Mouse (Mus musculus) heart, postnatal 25 days (tissue): ENCODE data around the gene Ccdc3. TPM values are rescaled to one million over a fixed set of nuclear protein-coding genes. Genes with fewer than 3 reads are reported as not detected.
"Not testable (repeated sequence)": the region's sequence is repeated elsewhere in the genome, so short reads cannot be mapped to it uniquely, and the experiment has no call there.

ENCODE experiments used
- DNase-seq: peaks from one replicate; pipeline ENCODE4 v3.0.0; 2022; ENCODE audit warnings: low spot score
- intact Hi-C: fragments of 180-260 bp; cut with DNase I; formaldehyde crosslinking; loops from one replicate; pipeline ENCODE4 v1.15.1; 2025
- total RNA-seq, 2 experiments: library from RNA; stranded (reverse); gene quantifications; 2 replicates each; pipeline ENCODE4 v1.2.3; 2021

The Ccdc3 gene
- total RNA-seq, 2 experiments from 2014 or later, result 2.9 to 4.5 TPM

DNA sequence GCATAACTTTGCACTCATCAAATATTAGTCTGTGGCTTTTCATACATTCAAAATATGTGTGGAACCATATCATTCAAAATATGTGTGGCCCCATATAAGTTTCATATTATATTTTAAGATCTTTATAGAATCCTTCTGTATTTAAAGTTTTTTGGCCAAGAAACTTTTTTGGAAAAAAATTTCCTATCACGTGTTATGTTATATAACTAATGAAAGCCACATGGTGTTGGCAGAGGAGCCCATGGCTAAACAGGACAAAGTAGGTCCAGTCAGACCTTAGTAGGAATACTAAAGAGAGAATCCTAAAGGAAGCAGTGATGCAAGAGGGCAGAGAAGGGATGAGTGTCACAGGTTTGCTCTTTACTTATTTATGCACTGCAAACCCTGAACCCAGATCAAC, 65.6 kb downstream of the Ccdc3 start:
- intact Hi-C loops, result no loop called here
- DNase-seq, result no peak

DNA sequence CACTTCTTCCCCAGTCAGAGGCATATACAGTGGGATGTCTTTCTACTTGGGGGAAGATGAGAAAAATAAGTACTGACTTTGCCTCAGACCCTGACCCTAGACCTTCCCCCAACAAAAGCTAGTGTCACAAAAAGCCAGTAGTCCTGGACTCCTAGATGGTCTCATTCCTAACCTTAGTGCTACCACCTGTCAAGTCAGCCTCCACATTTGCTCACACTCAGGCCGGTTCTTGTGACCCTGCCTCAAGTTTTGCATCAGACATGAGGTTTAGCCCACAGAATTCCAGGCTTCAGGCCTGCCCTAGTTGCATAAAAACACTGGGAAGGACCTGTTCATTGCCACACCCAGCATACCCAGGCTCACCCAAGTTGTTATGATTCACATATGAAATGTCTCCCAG, 67.4 kb downstream of the Ccdc3 start:
- intact Hi-C loops, result no loop called here
- no peak for DNase-seq

DNA sequence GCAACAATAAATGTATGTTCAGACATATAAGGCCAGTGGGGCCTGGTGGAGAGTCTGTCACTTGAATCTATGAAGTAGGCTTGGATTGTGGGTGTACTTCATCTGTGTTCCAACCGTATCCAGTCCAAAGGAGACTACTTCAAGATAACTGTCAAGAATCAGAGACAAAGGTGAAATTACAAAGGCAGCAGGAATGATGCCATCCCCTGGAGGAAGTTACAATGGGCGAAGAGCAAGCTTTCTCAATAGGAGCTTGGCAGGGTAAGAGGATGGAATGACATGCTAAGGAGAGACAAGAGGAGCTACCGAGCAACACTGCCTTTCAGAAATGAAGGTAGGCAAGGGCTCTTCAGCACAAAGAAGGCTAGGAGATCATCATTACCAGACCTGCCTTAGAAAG, 69.1 kb downstream of the Ccdc3 start:
- intact Hi-C loops, result no loop called here
- no peak for DNase-seq

GRCm38 (mm10) chr2:5214581-5214980, 77.0 kb downstream of the Ccdc3 start:
- no peak for DNase-seq
- intact Hi-C loops, result no loop called here

DNA sequence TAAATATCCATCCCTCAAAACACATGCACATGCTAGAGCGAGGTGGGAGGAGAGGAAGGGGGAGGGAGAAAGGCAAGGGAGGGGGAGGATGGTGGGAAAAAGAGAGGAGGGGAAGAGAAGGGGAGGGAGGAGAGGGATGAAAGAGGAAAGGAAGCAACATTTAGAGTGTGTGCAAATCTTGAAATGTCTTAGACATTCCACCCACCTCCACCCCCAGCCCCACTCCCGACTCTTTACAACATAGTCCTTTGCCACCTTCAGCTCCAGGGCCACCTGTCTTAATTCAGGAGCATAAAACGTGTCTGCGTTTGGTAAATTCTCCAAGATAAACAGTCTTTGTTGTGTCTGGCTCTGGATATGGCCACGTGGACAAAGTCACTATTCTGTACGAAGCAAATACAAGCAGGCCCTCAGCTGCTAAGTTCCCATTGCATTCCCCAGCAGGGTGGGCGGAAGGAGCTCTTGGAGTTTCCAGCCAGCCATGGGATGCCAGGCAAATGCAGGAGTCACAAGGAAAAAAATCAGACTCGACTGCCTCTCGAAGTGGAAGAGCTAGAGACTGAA, 77.8 kb downstream of the Ccdc3 start:
- intact Hi-C loops, result no loop called here

DNA sequence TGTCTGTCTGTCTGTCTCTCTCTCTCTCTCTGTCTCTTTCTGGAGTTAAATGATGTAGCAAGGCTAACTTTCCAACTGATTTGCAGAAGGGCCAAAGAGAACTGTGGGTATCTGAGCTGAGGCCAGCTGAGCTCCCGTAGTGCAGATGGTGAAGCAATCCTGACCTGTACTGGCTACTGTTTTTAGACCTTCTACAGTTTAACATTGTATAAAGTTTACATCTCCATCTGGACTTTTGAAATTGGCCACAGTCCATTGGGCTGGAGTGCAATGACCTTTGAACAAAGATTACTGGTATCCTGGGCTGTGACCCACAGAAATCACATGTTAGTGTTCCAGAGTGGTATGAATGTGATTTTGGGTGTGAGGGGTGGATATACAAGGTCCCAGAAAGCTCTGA, 81.6 kb downstream of the Ccdc3 start:
- no peak for DNase-seq
- intact Hi-C loops, result no loop called here

More for the DNA sequence above, 77.8 kb downstream of the Ccdc3 start:
- no peak for DNase-seq

- no peak for DNase-seq
- intact Hi-C loops, result no loop called here
These were observed 82.3 kb downstream of the Ccdc3 start for GRCm38 (mm10) chr2:5219847-5220375.

GRCm38 (mm10) chr2:5222571-5222970, 85.0 kb downstream of the Ccdc3 start:
- no peak for DNase-seq
- intact Hi-C loops, result no loop called here

DNA sequence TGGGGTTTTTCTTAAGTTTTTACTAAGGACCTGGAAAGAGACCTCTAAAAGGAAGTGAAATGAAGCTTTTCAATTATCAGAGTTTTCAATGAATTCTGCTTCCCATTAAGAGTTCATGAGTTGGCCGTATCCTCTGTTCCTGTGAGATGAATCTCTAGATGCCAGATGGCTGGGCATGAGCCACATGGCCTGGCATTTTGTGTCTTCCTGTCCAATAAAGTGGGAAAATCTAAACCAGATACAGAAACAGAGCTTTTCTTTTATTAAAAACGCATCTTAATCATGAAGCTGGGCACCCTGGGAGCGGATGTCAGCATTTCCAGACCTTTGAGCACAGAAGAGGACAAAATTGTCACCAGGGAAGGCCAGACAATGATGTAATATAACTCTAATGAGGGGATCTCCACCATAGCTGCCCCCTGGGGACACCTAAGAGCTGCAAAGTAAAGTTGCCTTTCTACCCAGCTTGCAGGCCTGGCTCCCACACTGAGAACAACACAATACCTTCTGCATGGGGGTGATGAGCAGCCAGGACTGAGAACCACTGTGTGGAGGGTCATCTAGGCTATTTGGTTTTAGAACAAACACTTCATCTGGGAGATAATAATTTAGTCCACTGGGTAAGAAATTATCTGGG, 99.4 kb downstream of the Ccdc3 start:
- intact Hi-C loops, result no loop called here
- DNase-seq, result no peak

DNA sequence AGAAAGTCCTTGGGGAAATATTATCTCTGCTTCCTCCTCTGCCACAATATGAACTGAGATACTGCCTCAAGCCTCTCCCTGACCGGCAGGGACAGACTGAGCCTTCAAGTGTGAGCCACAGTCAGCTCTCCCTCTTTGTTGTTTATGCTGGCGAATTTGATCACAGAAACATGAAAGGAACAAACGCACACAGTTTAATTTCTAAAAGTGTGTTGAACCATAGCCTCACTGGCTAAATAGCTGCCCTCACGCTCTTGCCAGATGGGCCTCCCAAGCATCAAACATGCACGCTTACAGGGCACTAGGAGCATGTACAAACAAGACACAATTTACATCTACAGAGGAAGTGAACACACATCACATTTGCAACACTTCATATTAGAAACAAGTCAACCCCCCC, 100.3 kb downstream of the Ccdc3 start:
- intact Hi-C loops, result no loop called here
- DNase-seq, result no peak

- DNase-seq, result no peak
- intact Hi-C loops, result no loop called here
These were observed 101.9 kb downstream of the Ccdc3 start for GRCm38 (mm10) chr2:5239492-5239891.

GRCm38 (mm10) chr2:5241469-5241897, 103.9 kb downstream of the Ccdc3 start:
- no peak for DNase-seq
- intact Hi-C loops, result no loop called here

DNA sequence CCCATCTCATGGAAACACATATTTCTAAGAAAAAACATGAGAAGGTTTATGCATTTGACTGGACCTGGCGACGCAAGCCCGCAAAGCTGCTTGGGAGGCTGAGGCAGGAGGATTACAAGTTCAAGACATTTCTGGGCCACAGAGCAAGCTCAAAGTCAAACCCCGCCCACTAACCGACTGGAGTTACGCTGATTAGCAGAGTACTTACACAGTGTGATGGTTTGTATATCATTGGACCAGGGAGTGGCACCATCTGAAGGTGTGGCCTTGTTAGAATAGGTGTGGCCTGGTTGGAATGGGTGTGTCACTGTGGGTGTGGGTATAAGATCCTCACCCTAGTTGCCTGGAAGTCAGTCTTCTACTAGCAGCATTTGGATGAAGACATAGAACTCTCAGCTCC, 111.6 kb downstream of the Ccdc3 start:
- DNase-seq, intact Hi-C loops: not testable (repeated sequence)

DNA sequence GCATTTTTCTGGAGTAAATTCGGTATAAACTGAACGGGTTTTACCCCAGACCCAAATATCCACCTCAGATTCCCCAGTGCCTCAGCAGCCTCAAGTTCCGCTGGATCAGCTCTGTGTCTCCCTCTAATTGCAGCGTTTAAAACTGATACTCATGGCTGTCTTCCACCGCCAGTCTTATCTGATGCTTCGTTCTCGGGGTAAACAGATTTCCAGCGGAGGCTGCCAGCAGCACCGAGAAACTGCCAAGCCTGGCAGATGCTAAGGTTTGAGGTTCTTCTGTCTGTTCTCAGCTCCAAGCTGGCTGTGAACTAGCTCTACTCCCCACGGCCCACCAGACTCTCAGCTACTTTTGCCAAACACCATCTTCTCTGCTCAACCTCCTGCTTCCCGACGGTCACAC, 112.4 kb downstream of the Ccdc3 start:
- intact Hi-C loops, result no loop called here
- DNase-seq, result peak; percentile 51

DNA sequence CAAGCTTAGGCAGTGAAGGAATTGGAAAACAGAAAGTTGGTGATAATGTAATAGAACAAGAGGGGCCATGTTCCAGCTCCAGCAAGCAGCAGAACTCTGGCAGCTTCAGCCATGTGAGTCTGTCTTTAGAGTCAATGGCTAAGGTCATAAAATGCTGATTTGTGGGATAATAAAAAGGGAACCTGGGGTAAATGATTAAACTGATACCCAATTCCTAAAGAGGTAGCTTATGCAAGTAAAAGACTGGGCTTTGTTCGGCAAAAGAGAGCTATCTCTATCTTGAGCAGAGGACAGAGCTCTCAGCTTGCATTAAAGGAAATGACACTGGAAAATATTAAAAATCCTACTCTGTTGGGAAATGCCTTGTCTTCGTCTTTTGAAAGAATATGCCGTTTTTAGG, 120.7 kb downstream of the Ccdc3 start:
- no peak for DNase-seq
- intact Hi-C loops, result no loop called here

GRCm38 (mm10) chr2:5262279-5262678, 124.7 kb downstream of the Ccdc3 start:
- DNase-seq, result no peak
- intact Hi-C loops, result no loop called here

- DNase-seq, result no peak
- intact Hi-C loops, result no loop called here
These were observed 130.4 kb downstream of the Ccdc3 start for GRCm38 (mm10) chr2:5267980-5268379.

Other genes with a start within 250 kb of the Ccdc3 start
- gene Phyh, start 218.8 kb upstream of the Ccdc3 start, total RNA-seq, result 100 to 1,000 TPM; 713 to 718 TPM
- gene Ucma, start 161.7 kb upstream of the Ccdc3 start, total RNA-seq, result under 1 TPM; 0.70 to 0.78 TPM
- gene Mcm10, start 125.0 kb upstream of the Ccdc3 start, total RNA-seq, result under 1 TPM; 0.57 to 0.59 TPM
- 10 to 100 TPM; 52.6 to 63.8 TPM for gene Optn, start 73.7 kb upstream of the Ccdc3 start, total RNA-seq